Mouse (Mus musculus) liver, embryonic 14.5 days (tissue): ENCODE results near the gene Casq1.

Experiments used
- CTCF ChIP-seq: IDR thresholded peaks from 2 replicates; pipeline ENCODE4 v1.5.1; 2016; ENCODE audit warnings: antibody characterized with exemption, low read depth, control low read depth
- EP300 ChIP-seq: IDR thresholded peaks from 2 replicates; pipeline ENCODE4 v1.6.1; 2016; ENCODE audit warnings: antibody characterized with exemption, low read depth

DNA sequence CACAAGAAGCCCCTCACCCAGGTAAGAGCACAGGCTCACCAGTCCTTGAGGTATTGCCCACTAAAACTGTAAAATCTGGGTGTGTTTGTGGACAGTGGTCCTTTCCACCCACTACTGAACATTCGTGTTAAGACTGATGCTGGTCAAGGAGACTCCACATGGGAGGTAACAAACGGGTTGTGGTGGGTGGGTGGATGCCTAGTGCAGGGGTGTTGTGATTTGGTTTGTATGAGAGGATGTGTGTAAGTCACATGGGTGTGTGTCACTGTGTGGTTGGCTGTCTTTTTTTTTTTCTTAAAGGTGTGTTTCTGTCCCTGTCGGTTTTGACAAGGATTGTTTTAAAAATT is 14.0 kb downstream of the Casq1 start:
- TF ChIP-seq CTCF (no peak), EP300 (no peak)
